Mouse (Mus musculus) embryonic facial prominence, embryonic 14.5 days (tissue): ENCODE results near the gene Slc4a10. TPM values are rescaled to one million over a fixed set of nuclear protein-coding genes. Genes with fewer than 3 reads are reported as not detected.

Experiments
- ATAC-seq: fragments of 200-750 bp; cut with Nextera tagmentation; 2 replicates; pipeline ENCODE4 v1.8.0; 2017; ENCODE audit warnings: low read depth, moderate number of reproducible peaks, moderate TSS enrichment
- DNase-seq: peaks from one replicate; pipeline ENCODE4 v3.0.0-alpha.2; 2015; ENCODE audit warnings: low spot score
- H3K27ac ChIP-seq: fragments of 300-500 bp; sonication (generic); replicated peaks from 2 replicates; pipeline ENCODE4 v1.5.1; 2014; ENCODE audit warnings: low read depth, mild to moderate bottlenecking, low read length, moderate library complexity
- H3K27me3 ChIP-seq: fragments of 300-500 bp; sonication (generic); replicated peaks from 2 replicates; pipeline ENCODE4 v1.6.1; 2014; ENCODE audit warnings: low read length; ENCODE audit not compliant: control insufficient read depth, insufficient read depth
- H3K36me3 ChIP-seq: fragments of 300-500 bp; sonication (generic); 2 replicates; pipeline ENCODE4 v1.6.1; 2014; ENCODE audit warnings: low read length, mixed read lengths; ENCODE audit not compliant: control insufficient read depth, insufficient read depth
- H3K4me1 ChIP-seq: fragments of 300-500 bp; sonication (generic); 2 replicates; pipeline ENCODE4 v1.6.1; 2014; ENCODE audit warnings: antibody characterized with exemption, low read length; ENCODE audit not compliant: control insufficient read depth, insufficient read depth
- H3K4me2 ChIP-seq: fragments of 300-500 bp; sonication (generic); 2 replicates; pipeline ENCODE4 v1.6.1; 2014; ENCODE audit warnings: low read depth, mild to moderate bottlenecking, low read length, moderate library complexity, mixed read lengths
- H3K4me3 ChIP-seq: fragments of 300-500 bp; sonication (generic); 2 replicates; pipeline ENCODE4 v1.5.1; 2014; ENCODE audit warnings: low read depth, mild to moderate bottlenecking, low read length
- H3K9ac ChIP-seq: fragments of 300-500 bp; sonication (generic); 2 replicates; pipeline ENCODE4 v1.6.1; 2014; ENCODE audit warnings: low read depth, mild to moderate bottlenecking, low read length, moderate library complexity, mixed read lengths
- H3K9me3 ChIP-seq: fragments of 300-500 bp; sonication (generic); 2 replicates; pipeline ENCODE4 v1.6.1; 2016; ENCODE audit warnings: low read length; ENCODE audit not compliant: control insufficient read depth
- WGBS: fragments of 180-500 bp; shearing (Covaris S2); extraction: QIAGEN DNeasy Blood & Tissue Kit; methylation state at CpG from one replicate; pipeline ENCODE4 v1.1.7; 2014; 5-methylcytosine and 5-hydroxymethylcytosine counted together
- polyA plus RNA-seq: library from polyadenylated mRNA; unstranded; fragments of >200 nt; fragmentation: Nextera tagmentation; extraction: Ambion mirVana; gene quantifications from 2 replicates; pipeline ENCODE4 v1.2.1, GENCODE M21; 2014

The Slc4a10 gene
- polyA plus RNA-seq, 1 experiment from 2014 or later: 1.7 TPM

DNA sequence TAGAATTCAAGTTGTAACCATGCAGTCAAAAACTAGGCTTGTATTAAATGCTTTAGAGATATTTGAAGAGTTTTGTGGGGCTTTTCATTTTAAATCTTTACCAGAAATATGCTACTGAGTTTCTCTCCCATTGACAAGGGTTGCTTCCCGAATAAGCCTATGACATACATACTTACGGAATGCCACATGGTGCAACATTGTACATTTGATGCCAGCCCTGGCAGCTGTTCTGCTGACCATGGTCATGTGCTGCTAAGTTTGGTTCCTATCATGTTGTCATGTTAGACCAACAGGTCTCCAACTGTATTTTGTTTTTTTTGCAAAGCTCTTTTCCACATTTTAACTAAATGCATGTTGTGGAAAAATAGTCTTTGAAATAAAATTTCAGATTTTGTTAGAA lies 279.1 kb downstream of the Slc4a10 start:
- Histone ChIP-seq H3K4me2 (no peak overlapping the region), H3K27ac (no peak overlapping the region), H3K4me3 (no peak overlapping the region), H3K4me1 (no peaks in the 10 kb centered on the region), H3K9ac (no peak overlapping the region), H3K36me3 (no peaks in the 10 kb centered on the region), H3K9me3 (no peaks in the 10 kb centered on the region), H3K27me3 (no peaks in the 10 kb centered on the region)
- WGBS: 77% methylated on average over 2 of the region's 2 CpGs
- DNase-seq (peak; percentile 50), ATAC-seq (no peak; the same call in 1 of the 2 replicates)

DNA sequence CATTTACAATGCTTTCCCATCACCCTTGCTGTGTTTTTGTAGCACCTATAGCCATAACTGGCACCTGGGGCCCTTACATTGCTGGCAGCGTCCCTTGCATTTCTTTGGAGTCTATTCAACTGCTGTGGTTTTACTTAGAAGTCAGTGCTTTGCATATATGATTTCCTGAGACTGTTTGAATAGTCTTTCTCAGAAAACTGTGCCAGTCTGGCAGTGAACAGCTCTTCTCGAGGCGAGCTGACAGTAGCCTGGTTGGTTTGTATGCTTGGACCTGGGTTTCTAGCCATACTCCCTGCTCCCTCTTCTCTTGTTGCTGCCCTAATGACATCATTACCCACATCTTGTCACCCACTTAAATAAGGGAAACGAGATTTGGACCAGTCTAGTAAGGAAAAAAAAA lies 285.7 kb downstream of the Slc4a10 start:
- WGBS: 55% methylated on average over 4 of the region's 4 CpGs
- Histone ChIP-seq H3K9ac (no peak overlapping the region), H3K27me3 (no peaks in the 10 kb centered on the region), H3K36me3 (no peaks in the 10 kb centered on the region), H3K4me3 (no peak overlapping the region), H3K4me1 (no peaks in the 10 kb centered on the region), H3K4me2 (no peak overlapping the region), H3K27ac (no peak overlapping the region), H3K9me3 (no peaks in the 10 kb centered on the region)
- DNase-seq (no peak), ATAC-seq (no peak)

DNA sequence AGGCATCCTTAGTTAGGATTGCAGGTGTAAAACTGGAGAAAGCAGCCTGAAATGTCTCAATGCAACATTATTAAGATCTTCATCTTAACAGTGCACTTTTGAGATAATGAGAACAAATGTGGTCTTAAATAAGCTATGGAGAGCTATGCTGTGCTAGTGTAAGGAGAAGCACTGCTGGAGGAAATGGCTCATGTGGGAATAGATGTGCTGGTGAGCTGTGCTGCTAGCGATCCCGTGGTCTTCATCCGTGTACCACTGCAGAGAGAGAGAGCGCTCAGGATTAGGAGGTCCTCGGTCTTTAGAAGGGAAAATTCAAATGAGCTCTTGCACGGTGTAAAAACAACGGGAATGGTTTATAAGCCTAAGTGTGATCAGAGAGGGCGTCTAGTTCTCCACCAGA lies 286.2 kb downstream of the Slc4a10 start:
- no peak for ATAC-seq

DNA sequence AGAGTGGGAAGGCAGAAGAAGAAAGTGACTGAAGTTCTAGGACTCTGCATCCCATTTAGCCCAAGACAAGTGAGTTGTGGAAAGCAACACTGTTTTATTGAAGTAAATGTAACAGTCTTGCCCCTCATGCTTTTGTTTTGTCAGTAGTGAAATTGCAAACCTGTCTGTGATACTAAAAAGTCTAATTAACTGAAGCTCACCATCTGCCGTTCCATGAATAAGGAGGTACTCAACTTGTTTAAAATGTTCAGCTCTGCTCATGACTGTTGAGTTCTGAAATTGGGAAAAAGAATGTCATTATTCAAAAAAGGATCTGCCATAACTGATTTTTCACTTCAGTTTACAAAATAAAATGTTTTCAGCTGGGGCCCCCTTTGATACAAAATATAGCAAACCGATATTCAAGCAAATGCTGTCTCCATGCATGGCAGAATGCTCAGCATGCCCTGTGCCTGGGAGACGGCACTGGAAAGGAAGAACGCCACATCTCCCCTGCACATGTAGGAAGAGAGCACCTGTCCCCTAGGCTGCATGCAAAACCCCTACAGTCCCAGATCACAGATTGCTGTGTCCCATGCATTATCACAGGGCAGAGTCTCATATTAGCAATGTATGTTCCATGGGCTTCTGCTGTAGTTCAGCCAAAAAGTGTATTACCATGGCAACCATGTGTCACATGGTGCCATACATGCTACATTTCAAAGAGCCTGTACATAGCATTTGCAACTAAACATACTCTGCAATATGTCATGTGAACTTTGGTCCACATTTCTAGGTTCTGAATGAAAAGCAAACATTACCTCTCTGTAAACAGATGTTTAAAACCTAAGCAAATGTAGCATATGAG lies 288.4 kb downstream of the Slc4a10 start:
- Histone ChIP-seq H3K27ac (no peak overlapping the region), H3K4me1 (no peaks in the 10 kb centered on the region), H3K9ac (no peak overlapping the region), H3K9me3 (no peaks in the 10 kb centered on the region), H3K27me3 (no peaks in the 10 kb centered on the region), H3K4me3 (no peak overlapping the region), H3K4me2 (no peak overlapping the region), H3K36me3 (no peaks in the 10 kb centered on the region)
- WGBS: 79% methylated on average over 4 of the region's 4 CpGs
- DNase-seq (no peak), ATAC-seq (no peak)

More for the DNA sequence above, 286.2 kb downstream of the Slc4a10 start:
- Histone ChIP-seq H3K36me3 (no peaks in the 10 kb centered on the region), H3K4me3 (no peak overlapping the region), H3K9me3 (no peaks in the 10 kb centered on the region), H3K27me3 (no peaks in the 10 kb centered on the region), H3K9ac (no peak overlapping the region), H3K4me2 (no peak overlapping the region), H3K4me1 (no peaks in the 10 kb centered on the region), H3K27ac (no peak overlapping the region)
- DNase-seq: no peak
- 75% methylated on average over 8 of the region's 8 CpGs for WGBS

DNA sequence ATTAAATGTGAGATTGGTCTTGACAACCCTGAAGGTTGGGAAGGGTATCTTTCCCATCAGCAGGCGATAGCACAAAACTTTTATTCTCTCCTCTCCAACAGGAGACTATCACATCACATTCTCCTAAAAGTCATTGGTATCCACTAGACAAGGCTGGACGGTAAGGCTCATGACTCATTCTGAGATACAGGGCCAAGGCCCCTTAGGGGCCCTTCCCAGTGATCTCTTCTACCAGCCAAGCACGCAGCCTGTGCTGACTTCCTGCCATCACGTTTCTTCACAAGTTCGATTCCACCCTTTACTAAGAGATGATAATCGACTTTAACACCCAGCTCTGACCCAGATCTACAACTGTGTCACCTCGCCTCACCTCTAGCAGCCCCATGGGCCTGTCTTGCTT lies 290.8 kb downstream of the Slc4a10 start:
- no peak overlapping the region for H3K27ac ChIP-seq
- H3K4me3 ChIP-seq: no peak overlapping the region
- no peak for DNase-seq
- no peaks in the 10 kb centered on the region for H3K4me1 ChIP-seq
- no peaks in the 10 kb centered on the region for H3K9me3 ChIP-seq
- H3K9ac ChIP-seq: no peak overlapping the region
- ATAC-seq: no peak
- WGBS: 87% methylated on average over 7 of the region's 7 CpGs
- H3K27me3 ChIP-seq: no peaks in the 10 kb centered on the region
- H3K36me3 ChIP-seq: no peaks in the 10 kb centered on the region
- H3K4me2 ChIP-seq: no peak overlapping the region

DNA sequence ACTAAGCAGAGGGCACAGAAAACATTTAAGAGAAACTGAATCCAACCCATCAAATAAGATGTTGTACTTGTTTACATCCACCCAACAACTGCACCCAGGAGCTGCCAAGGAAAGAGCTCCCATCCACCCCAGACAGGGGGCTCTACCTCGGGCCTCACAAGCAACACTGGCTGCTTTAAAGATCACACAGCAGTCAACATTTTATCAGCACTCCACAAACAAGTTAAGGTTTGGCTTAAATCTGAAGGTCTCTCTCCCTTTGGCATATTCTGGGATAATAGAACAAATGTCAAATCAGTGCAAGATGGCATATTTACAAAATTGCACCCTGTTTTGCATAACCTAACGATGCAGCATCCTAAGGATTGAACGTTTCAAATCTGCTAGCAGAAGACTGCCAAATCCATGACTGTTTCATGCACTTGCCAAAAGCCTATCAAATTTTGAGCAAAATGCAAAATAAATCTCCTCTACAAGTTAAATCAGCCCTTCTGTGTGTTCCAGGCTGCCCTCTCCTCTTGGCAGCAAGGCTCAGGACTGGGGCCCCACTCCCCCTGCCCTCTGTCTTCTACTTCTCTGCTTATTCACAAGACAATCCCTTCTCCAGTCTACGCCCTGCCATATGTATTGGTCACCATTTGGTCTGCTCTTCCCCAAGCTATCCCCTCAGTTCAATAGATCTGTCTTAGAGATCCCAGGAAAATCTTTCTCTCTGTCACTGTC lies 293.1 kb downstream of the Slc4a10 start:
- Histone ChIP-seq H3K9ac (no peak overlapping the region), H3K9me3 (no peaks in the 10 kb centered on the region), H3K4me1 (no peaks in the 10 kb centered on the region), H3K36me3 (no peaks in the 10 kb centered on the region), H3K27me3 (no peaks in the 10 kb centered on the region), H3K4me2 (no peak overlapping the region), H3K27ac (no peak overlapping the region), H3K4me3 (no peak overlapping the region)
- no peak for DNase-seq
- WGBS: 70% methylated on average over 4 of the region's 4 CpGs
- ATAC-seq: no peak

DNA sequence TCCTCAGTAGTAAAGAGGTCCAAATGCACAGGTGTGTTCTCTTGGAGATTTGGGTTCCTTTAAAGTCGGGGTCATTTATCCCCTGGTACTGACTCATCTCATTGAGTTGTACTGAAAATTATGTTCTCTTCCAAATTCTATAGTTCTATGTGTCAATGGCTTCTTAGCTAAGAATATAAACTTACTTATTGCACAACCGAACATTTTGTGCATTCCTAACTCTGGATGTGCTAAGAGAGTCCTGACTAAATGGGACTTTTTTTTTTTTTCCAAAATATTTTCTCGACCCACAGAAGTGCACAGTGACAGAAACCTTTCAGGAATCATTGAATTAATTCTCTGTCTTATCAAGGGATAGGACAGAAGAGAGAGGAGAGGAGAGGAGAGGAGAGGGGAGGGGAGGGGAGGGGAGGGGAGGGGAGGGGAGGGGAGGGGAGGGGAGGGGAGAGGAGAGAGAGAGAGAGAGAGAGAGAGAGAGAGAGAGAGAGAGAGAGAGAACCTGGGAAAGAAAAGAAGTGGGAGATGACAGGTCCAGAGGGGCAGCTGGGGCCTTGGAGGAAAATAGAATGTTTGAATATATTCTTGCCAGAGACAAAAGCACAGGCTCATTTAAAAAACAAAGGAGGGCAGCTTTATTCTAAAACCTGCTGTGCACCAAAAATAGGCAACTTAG lies 294.9 kb downstream of the Slc4a10 start:
- no peak overlapping the region for H3K9ac ChIP-seq
- no peaks in the 10 kb centered on the region for H3K9me3 ChIP-seq
- no peak overlapping the region for H3K4me3 ChIP-seq
- DNase-seq (no peak), ATAC-seq (no peak)
- no peaks in the 10 kb centered on the region for H3K36me3 ChIP-seq
- no peak overlapping the region for H3K27ac ChIP-seq
- H3K4me2 ChIP-seq: 0 out of 2 replicates have a peak overlapping the region, but pooled peaks have one; percentile 15
- no peaks in the 10 kb centered on the region for H3K4me1 ChIP-seq
- 70% methylated on average over 3 of the region's 3 CpGs for WGBS
- no peaks in the 10 kb centered on the region for H3K27me3 ChIP-seq

DNA sequence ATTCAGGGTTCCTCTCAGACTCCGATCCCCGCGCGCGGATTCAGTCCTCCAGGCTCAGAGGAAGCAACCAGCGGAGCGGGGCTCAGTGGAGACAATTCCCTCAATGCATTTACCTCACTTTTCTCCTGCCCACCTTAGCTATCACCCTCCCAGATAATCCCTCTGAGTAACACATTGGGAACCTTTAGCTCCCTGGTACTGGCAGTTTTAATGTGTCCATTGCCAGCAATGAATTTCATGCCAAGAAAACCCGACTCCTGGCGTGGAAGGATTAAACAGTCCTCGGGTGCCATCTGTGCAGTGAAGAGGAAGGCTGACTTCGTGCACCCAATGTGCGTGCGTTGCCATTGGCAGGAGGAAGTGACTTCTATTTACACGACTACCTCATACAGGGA lies 295.5 kb downstream of the Slc4a10 start:
- WGBS: 36% methylated on average over 14 of the region's 14 CpGs
- Histone ChIP-seq H3K4me2 (0 out of 2 replicates have a peak overlapping the region, but pooled peaks have one; percentile 15), H3K27ac (no peak overlapping the region), H3K27me3 (no peaks in the 10 kb centered on the region), H3K9ac (no peak overlapping the region), H3K9me3 (no peaks in the 10 kb centered on the region), H3K4me3 (no peak overlapping the region), H3K4me1 (no peaks in the 10 kb centered on the region), H3K36me3 (no peaks in the 10 kb centered on the region)
- DNase-seq (no peak), ATAC-seq (no peak)
